Mouse (Mus musculus): ENCODE data around the gene Tubb1. TPM values are rescaled to one million over a fixed set of nuclear protein-coding genes. Genes with fewer than 3 reads are reported as not detected.

The Tubb1 gene
- polyA plus RNA-seq, 1 experiment, result not detected

- WGBS, result 90% methylated on average over 14 of the region's 14 CpGs
These were observed 50.5 kb downstream of the Tubb1 start for GRCm38 (mm10) chr2:174500814-174501503.

DNA sequence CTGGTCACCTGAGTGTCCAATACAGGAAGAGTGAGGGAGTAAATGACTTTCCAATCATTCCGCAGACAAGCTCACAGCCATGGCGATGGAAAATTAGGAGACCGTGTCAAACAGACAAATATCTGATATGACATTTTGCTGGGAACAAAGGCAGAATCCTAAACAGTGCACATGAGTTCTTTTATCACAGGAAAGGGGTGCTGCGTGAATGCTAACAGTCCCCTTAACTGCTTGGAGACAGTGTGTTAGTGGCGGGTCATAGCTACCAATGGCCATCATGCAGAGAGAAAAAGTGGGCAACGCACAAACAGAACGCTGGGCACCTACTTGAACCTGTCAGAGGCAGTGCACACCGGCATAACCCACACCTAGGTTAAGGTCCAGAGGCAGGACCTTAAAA lies 51.0 kb downstream of the Tubb1 start:
- TF ChIP-seq CTCF (IDR thresholded peaks at IDR 0.05; ENCODE audit: extremely low read depth, insufficient read length, insufficient replicate concordance, low read depth, low read length), result no peak
- TF ChIP-seq POLR2A (IDR thresholded peaks at IDR 0.05; ENCODE audit: low read depth, low read length), result no peak
- Histone ChIP-seq H3K27ac (ENCODE audit: insufficient read depth, low read depth, low read length) (no peak overlapping the region), H3K27me3 (ENCODE audit: control insufficient read depth, insufficient read depth, low read length) (no peaks in the 10 kb centered on the region), H3K36me3 (ENCODE audit: control insufficient read depth, insufficient read depth, low read length) (no peaks in the 10 kb centered on the region), H3K4me1 (ENCODE audit: control insufficient read depth, insufficient read depth, insufficient read length, low read length) (no peaks in the 10 kb centered on the region), H3K4me3 (ENCODE audit: low read depth, low read length) (no peak overlapping the region)
- WGBS, result 93% methylated on average over 8 of the region's 8 CpGs

More at GRCm38 (mm10) chr2:174500814-174501503, 50.5 kb downstream of the Tubb1 start:
- Histone ChIP-seq H3K27me3 (ENCODE audit: control insufficient read depth, insufficient read depth, low read length) (no peaks in the 10 kb centered on the region), H3K27ac (ENCODE audit: insufficient read depth, low read depth, low read length) (no peak overlapping the region), H3K4me3 (ENCODE audit: low read depth, low read length) (no peak overlapping the region), H3K36me3 (ENCODE audit: control insufficient read depth, insufficient read depth, low read length) (no peaks in the 10 kb centered on the region), H3K4me1 (ENCODE audit: control insufficient read depth, insufficient read depth, insufficient read length, low read length) (no peaks in the 10 kb centered on the region)
- no peak for TF ChIP-seq CTCF (IDR thresholded peaks at IDR 0.05; ENCODE audit: extremely low read depth, insufficient read length, insufficient replicate concordance, low read depth, low read length)
- TF ChIP-seq POLR2A (IDR thresholded peaks at IDR 0.05; ENCODE audit: low read depth, low read length), result no peak

- 60% methylated on average over 5 of the region's 5 CpGs for whole genome bisulfite sequencing
- Histone ChIP-seq H3K4me3 (ENCODE audit: low read depth, low read length) (no peak overlapping the region), H3K36me3 (ENCODE audit: control insufficient read depth, insufficient read depth, low read length) (no peaks in the 10 kb centered on the region), H3K4me1 (ENCODE audit: control insufficient read depth, insufficient read depth, insufficient read length, low read length) (no peaks in the 10 kb centered on the region), H3K27me3 (ENCODE audit: control insufficient read depth, insufficient read depth, low read length) (no peaks in the 10 kb centered on the region), H3K27ac (ENCODE audit: insufficient read depth, low read depth, low read length) (no peak overlapping the region)
- TF ChIP-seq POLR2A (IDR thresholded peaks at IDR 0.05; ENCODE audit: low read depth, low read length) (no peak), CTCF (IDR thresholded peaks at IDR 0.05; ENCODE audit: extremely low read depth, insufficient read length, insufficient replicate concordance, low read depth, low read length) (no peak)
These were observed 51.8 kb downstream of the Tubb1 start for GRCm38 (mm10) chr2:174502321-174502720.

DNA sequence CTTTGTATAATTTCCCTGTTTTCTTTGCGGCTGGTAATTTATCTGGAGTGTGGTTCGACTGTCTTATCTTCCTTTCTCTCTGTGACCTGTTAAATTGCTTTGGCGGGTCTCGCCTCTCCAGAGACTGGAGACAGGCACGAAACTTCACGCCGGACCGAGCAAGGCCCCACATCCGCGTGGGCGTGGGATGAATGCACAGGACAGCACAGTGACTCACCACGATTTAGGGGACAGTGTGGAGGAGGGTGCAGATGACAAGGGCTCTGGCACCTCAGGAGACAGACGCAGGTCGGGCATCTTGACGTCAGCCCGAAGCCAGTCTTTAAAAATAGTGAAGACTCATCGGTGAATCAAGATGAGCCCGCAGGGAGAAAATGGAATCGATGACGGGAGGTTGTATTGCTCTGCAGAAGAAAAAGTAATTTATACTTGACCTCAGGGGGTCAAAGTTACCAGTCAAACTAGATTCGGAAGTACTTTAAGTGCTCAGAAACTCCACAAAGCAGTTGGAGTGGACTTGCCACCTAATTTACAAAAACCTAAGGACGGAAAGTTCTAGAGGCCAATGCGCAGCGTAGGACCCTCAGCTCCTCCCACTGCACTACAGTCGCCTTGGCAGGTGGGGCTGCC lies 52.5 kb downstream of the Tubb1 start:
- no peak overlapping the region for H3K27ac ChIP-seq (ENCODE audit: insufficient read depth, low read depth, low read length)
- no peaks in the 10 kb centered on the region for H3K27me3 ChIP-seq (ENCODE audit: control insufficient read depth, insufficient read depth, low read length)
- no peak overlapping the region for H3K4me3 ChIP-seq (ENCODE audit: low read depth, low read length)
- 62% methylated on average over 25 of the region's 25 CpGs for WGBS
- TF ChIP-seq CTCF (IDR thresholded peaks at IDR 0.05; ENCODE audit: extremely low read depth, insufficient read length, insufficient replicate concordance, low read depth, low read length), result no peak
- no peak for TF ChIP-seq POLR2A (IDR thresholded peaks at IDR 0.05; ENCODE audit: low read depth, low read length)
- H3K4me1 ChIP-seq (ENCODE audit: control insufficient read depth, insufficient read depth, insufficient read length, low read length), result no peaks in the 10 kb centered on the region
- no peaks in the 10 kb centered on the region for H3K36me3 ChIP-seq (ENCODE audit: control insufficient read depth, insufficient read depth, low read length)

Other genes starting within 250 kb of the Tubb1 start
- gene Gnas, start 166.4 kb upstream of the Tubb1 start, polyA plus RNA-seq (2012; rRNA removed), result 295 and 530 TPM in 2 replicates
- gene Gm20721, start 104.0 kb upstream of the Tubb1 start, polyA plus RNA-seq (2012; rRNA removed), result not detected in 2 replicates
- gene Nelfcd, start 34.9 kb upstream of the Tubb1 start, polyA plus RNA-seq (2012; rRNA removed), result 28.8 and 50.4 TPM in 2 replicates
- 253 and 363 TPM in 2 replicates for gene Ctsz, start 11.7 kb upstream of the Tubb1 start, polyA plus RNA-seq (2012; rRNA removed)
- 157 and 303 TPM in 2 replicates for gene Atp5e, start 13.4 kb downstream of the Tubb1 start, polyA plus RNA-seq (2012; rRNA removed)
- gene Prelid3b, start 22.4 kb downstream of the Tubb1 start, polyA plus RNA-seq (2012; rRNA removed), result 33.3 and 36.2 TPM in 2 replicates
- 0.20 and 0.41 TPM in 2 replicates for gene Zfp831, start 192.8 kb downstream of the Tubb1 start, polyA plus RNA-seq (2012; rRNA removed)

Data from small intestine, adult 2 months (tissue).